Mouse (Mus musculus): ENCODE data around the gene Zmat5. TPM values are rescaled to one million over a fixed set of nuclear protein-coding genes. Genes with fewer than 3 reads are reported as not detected.

The Zmat5 gene
- polyA plus RNA-seq (2015; fragmentation: Nextera tagmentation; extraction: Ambion mirVana) = 60.7 and 63.2 TPM in 2 replicates

- peak within 1 kb of the TSS; percentile 67 for H3K4me2 ChIP-seq
- no peaks in the 10 kb centered on the region for H3K27me3 ChIP-seq
- H3K36me3 ChIP-seq = peaks cover 19% of the 10 kb centered on the region
- ATAC-seq (ENCODE audit: insufficient number of reproducible peaks, low FRiP score, low TSS enrichment, low read depth) = peak; percentile 95
- peak within 1 kb of the TSS; percentile 82 for H3K27ac ChIP-seq
- H3K9me3 ChIP-seq = no peaks in the 10 kb centered on the region
- H3K4me1 ChIP-seq = peaks cover 14% of the 10 kb centered on the region
- peak within 1 kb of the TSS; percentile 88 for H3K4me3 ChIP-seq
- peak within 1 kb of the TSS; percentile 94 for H3K9ac ChIP-seq
- WGBS = under 1% methylated on average over 47 of the region's 47 CpGs
These were observed at the start of gene Zmat5, which contains the start of gene Uqcr10 for GRCm38 (mm10) chr11:4704072-4704964. Zmat5 (plus strand) TSS chr11:4704678. Uqcr10 (minus strand) TSS chr11:4704342.

- no peak overlapping the region for H3K27ac ChIP-seq
- H3K27me3 ChIP-seq = no peaks in the 10 kb centered on the region
- no peaks in the 10 kb centered on the region for H3K4me1 ChIP-seq
- H3K9me3 ChIP-seq = no peaks in the 10 kb centered on the region
- WGBS = 87% methylated on average over 1 of the region's 1 CpGs
- H3K9ac ChIP-seq = no peak overlapping the region
- no peak for ATAC-seq (ENCODE audit: insufficient number of reproducible peaks, low FRiP score, low TSS enrichment, low read depth)
- H3K4me2 ChIP-seq = no peak overlapping the region
- H3K4me3 ChIP-seq = no peak overlapping the region
- H3K36me3 ChIP-seq = peaks cover 51% of the 10 kb centered on the region
These were observed 44.7 kb upstream of the Zmat5 start for GRCm38 (mm10) chr11:4659818-4660217.

- no peak overlapping the region for H3K9ac ChIP-seq
- WGBS = 85% methylated on average over 7 of the region's 7 CpGs
These were observed 44.0 kb upstream of the Zmat5 start for GRCm38 (mm10) chr11:4660309-4661025.

GRCm38 (mm10) chr11:4661324-4661723 is 43.2 kb upstream of the Zmat5 start:
- WGBS = 65% methylated on average over 4 of the region's 4 CpGs
- Histone ChIP-seq H3K36me3 (peaks cover 43% of the 10 kb centered on the region), H3K4me1 (no peaks in the 10 kb centered on the region), H3K4me3 (no peak overlapping the region), H3K27me3 (no peaks in the 10 kb centered on the region), H3K27ac (no peak overlapping the region), H3K9ac (no peak overlapping the region), H3K4me2 (no peak overlapping the region), H3K9me3 (no peaks in the 10 kb centered on the region)
- no peak for ATAC-seq (ENCODE audit: insufficient number of reproducible peaks, low FRiP score, low TSS enrichment, low read depth)

More at GRCm38 (mm10) chr11:4660309-4661025, 44.0 kb upstream of the Zmat5 start:
- ATAC-seq (ENCODE audit: insufficient number of reproducible peaks, low FRiP score, low TSS enrichment, low read depth) = no peak
- H3K4me2 ChIP-seq = no peak overlapping the region
- no peaks in the 10 kb centered on the region for H3K9me3 ChIP-seq
- H3K4me3 ChIP-seq = no peak overlapping the region
- H3K27me3 ChIP-seq = no peaks in the 10 kb centered on the region
- H3K27ac ChIP-seq = no peak overlapping the region
- H3K36me3 ChIP-seq = peaks cover 44% of the 10 kb centered on the region
- no peaks in the 10 kb centered on the region for H3K4me1 ChIP-seq

GRCm38 (mm10) chr11:4661871-4662495 is 42.5 kb upstream of the Zmat5 start:
- Histone ChIP-seq H3K9ac (no peak overlapping the region), H3K4me2 (no peak overlapping the region), H3K27me3 (no peaks in the 10 kb centered on the region), H3K4me1 (no peaks in the 10 kb centered on the region), H3K27ac (no peak overlapping the region), H3K9me3 (no peaks in the 10 kb centered on the region), H3K36me3 (peaks cover 43% of the 10 kb centered on the region), H3K4me3 (no peak overlapping the region)
- 81% methylated on average over 10 of the region's 10 CpGs for WGBS
- no peak for ATAC-seq (ENCODE audit: insufficient number of reproducible peaks, low FRiP score, low TSS enrichment, low read depth)

GRCm38 (mm10) chr11:4662496-4662878 is 42.0 kb upstream of the Zmat5 start:
- Histone ChIP-seq H3K27ac (no peak overlapping the region), H3K4me3 (no peak overlapping the region), H3K9ac (no peak overlapping the region), H3K36me3 (peaks cover 46% of the 10 kb centered on the region), H3K9me3 (no peaks in the 10 kb centered on the region), H3K4me2 (no peak overlapping the region), H3K27me3 (no peaks in the 10 kb centered on the region), H3K4me1 (no peaks in the 10 kb centered on the region)
- no peak for ATAC-seq (ENCODE audit: insufficient number of reproducible peaks, low FRiP score, low TSS enrichment, low read depth)
- 87% methylated on average over 11 of the region's 11 CpGs for WGBS

GRCm38 (mm10) chr11:4671736-4672135 is 32.7 kb upstream of the Zmat5 start:
- H3K9ac ChIP-seq = no peak overlapping the region
- peaks cover 57% of the 10 kb centered on the region for H3K36me3 ChIP-seq
- no peaks in the 10 kb centered on the region for H3K4me1 ChIP-seq
- no peaks in the 10 kb centered on the region for H3K27me3 ChIP-seq
- no peaks in the 10 kb centered on the region for H3K9me3 ChIP-seq
- 88% methylated on average over 4 of the region's 4 CpGs for WGBS
- no peak overlapping the region for H3K27ac ChIP-seq
- H3K4me2 ChIP-seq = no peak overlapping the region
- no peak overlapping the region for H3K4me3 ChIP-seq
- ATAC-seq (ENCODE audit: insufficient number of reproducible peaks, low FRiP score, low TSS enrichment, low read depth) = no peak

- Histone ChIP-seq H3K27ac (no peak overlapping the region), H3K4me2 (no peak overlapping the region), H3K4me1 (peaks cover 10% of the 10 kb centered on the region), H3K27me3 (no peaks in the 10 kb centered on the region), H3K9me3 (no peaks in the 10 kb centered on the region), H3K9ac (no peak overlapping the region), H3K4me3 (no peak overlapping the region), H3K36me3 (peaks cover 56% of the 10 kb centered on the region)
- WGBS = 96% methylated on average over 1 of the region's 1 CpGs
- ATAC-seq (ENCODE audit: insufficient number of reproducible peaks, low FRiP score, low TSS enrichment, low read depth) = no peak
These were observed 29.9 kb upstream of the Zmat5 start for GRCm38 (mm10) chr11:4674593-4674992.

GRCm38 (mm10) chr11:4675126-4675562 is 29.3 kb upstream of the Zmat5 start:
- ATAC-seq (ENCODE audit: insufficient number of reproducible peaks, low FRiP score, low TSS enrichment, low read depth) = no peak
- H3K27ac ChIP-seq = no peak overlapping the region
- peaks cover 16% of the 10 kb centered on the region for H3K4me1 ChIP-seq
- no peak overlapping the region for H3K9ac ChIP-seq
- H3K27me3 ChIP-seq = no peaks in the 10 kb centered on the region
- no peak overlapping the region for H3K4me2 ChIP-seq
- 82% methylated on average over 6 of the region's 6 CpGs for WGBS
- peaks cover 57% of the 10 kb centered on the region for H3K36me3 ChIP-seq
- no peaks in the 10 kb centered on the region for H3K9me3 ChIP-seq
- H3K4me3 ChIP-seq = no peak overlapping the region

- H3K4me3 ChIP-seq = no peak overlapping the region
- H3K9me3 ChIP-seq = no peaks in the 10 kb centered on the region
- no peak overlapping the region for H3K27ac ChIP-seq
- no peak overlapping the region for H3K9ac ChIP-seq
- H3K4me2 ChIP-seq = no peak overlapping the region
- no peaks in the 10 kb centered on the region for H3K27me3 ChIP-seq
- WGBS = 89% methylated on average over 6 of the region's 6 CpGs
- peaks cover 16% of the 10 kb centered on the region for H3K4me1 ChIP-seq
- peaks cover 54% of the 10 kb centered on the region for H3K36me3 ChIP-seq
- no peak for ATAC-seq (ENCODE audit: insufficient number of reproducible peaks, low FRiP score, low TSS enrichment, low read depth)
These were observed 28.8 kb upstream of the Zmat5 start for GRCm38 (mm10) chr11:4675693-4676092.

- H3K4me2 ChIP-seq = no peak overlapping the region
- no peak overlapping the region for H3K9ac ChIP-seq
- H3K4me3 ChIP-seq = no peak overlapping the region
- H3K9me3 ChIP-seq = no peaks in the 10 kb centered on the region
- no peak for ATAC-seq (ENCODE audit: insufficient number of reproducible peaks, low FRiP score, low TSS enrichment, low read depth)
- 80% methylated on average over 7 of the region's 7 CpGs for WGBS
- peaks cover 62% of the 10 kb centered on the region for H3K36me3 ChIP-seq
- H3K4me1 ChIP-seq = peaks cover 16% of the 10 kb centered on the region
- H3K27me3 ChIP-seq = no peaks in the 10 kb centered on the region
- no peak overlapping the region for H3K27ac ChIP-seq
These were observed 27.1 kb upstream of the Zmat5 start for GRCm38 (mm10) chr11:4677250-4677872.

Measured in limb, embryonic 15.5 days (tissue).